Mouse (Mus musculus) layer of hippocampus, adult 18-20 months (tissue): Measurements from ENCODE around the gene Nfasc. TPM values are rescaled to one million over a fixed set of nuclear protein-coding genes. Genes with fewer than 3 reads are reported as not detected.
A peak's percentile ranks its signal among the peaks of the same experiment; 100 is the strongest.

Experiments used
- DNase-seq, 2 experiments: peaks; one replicate each; pipeline ENCODE4 v3.0.0; 2022; ENCODE audit warnings: low spot score in 2 of 2
- total RNA-seq, 2 experiments: library from RNA; stranded (reverse); gene quantifications; 2 replicates each; pipeline ENCODE4 v1.2.3; 2021

The Nfasc gene
- total RNA-seq, 2 experiments from 2014 or later: 139 to 143 TPM

- no peak for DNase-seq
These were observed 154.9 kb downstream of the Nfasc start for GRCm38 (mm10) chr1:132586679-132587201.

- DNase-seq: no peak
These were observed 156.2 kb downstream of the Nfasc start for GRCm38 (mm10) chr1:132585376-132585775.

GRCm38 (mm10) chr1:132582998-132583604 is 158.5 kb downstream of the Nfasc start:
- no peak for DNase-seq

GRCm38 (mm10) chr1:132581845-132582839 is 159.5 kb downstream of the Nfasc start:
- no peak for DNase-seq

- DNase-seq: no peak
These were observed 161.5 kb downstream of the Nfasc start for GRCm38 (mm10) chr1:132580063-132580462.

GRCm38 (mm10) chr1:132576845-132577244 is 164.8 kb downstream of the Nfasc start:
- no peak for DNase-seq

- no peak for DNase-seq
These were observed 168.7 kb downstream of the Nfasc start for GRCm38 (mm10) chr1:132572851-132573250.

GRCm38 (mm10) chr1:132571613-132572012 is 170.0 kb downstream of the Nfasc start:
- no peak for DNase-seq

- DNase-seq: no peak
These were observed 170.7 kb downstream of the Nfasc start for GRCm38 (mm10) chr1:132570906-132571305.

- DNase-seq: no peak
These were observed 171.4 kb downstream of the Nfasc start for GRCm38 (mm10) chr1:132570068-132570780.

GRCm38 (mm10) chr1:132569516-132569915 is 172.1 kb downstream of the Nfasc start:
- DNase-seq: peak; percentile 42 to 71

GRCm38 (mm10) chr1:132567336-132568125 is 174.1 kb downstream of the Nfasc start:
- DNase-seq: no peak

- DNase-seq: peak in 1 of 2 experiments; percentile 46
These were observed 175.8 kb downstream of the Nfasc start for GRCm38 (mm10) chr1:132565766-132566165.

- DNase-seq: no peak
These were observed 176.7 kb downstream of the Nfasc start for GRCm38 (mm10) chr1:132564946-132565345.

GRCm38 (mm10) chr1:132562337-132562795 is 179.2 kb downstream of the Nfasc start:
- no peak for DNase-seq

- no peak for DNase-seq
These were observed 180.5 kb downstream of the Nfasc start for GRCm38 (mm10) chr1:132560907-132561700.

- DNase-seq: no peak
These were observed 182.6 kb downstream of the Nfasc start for GRCm38 (mm10) chr1:132559045-132559444.

- peak in 1 of 2 experiments; percentile 26 for DNase-seq
These were observed 183.5 kb downstream of the Nfasc start for GRCm38 (mm10) chr1:132557901-132558631.

GRCm38 (mm10) chr1:132543789-132544188 is 197.8 kb downstream of the Nfasc start:
- DNase-seq: no peak
